Mouse (Mus musculus) large intestine, adult 2 months (tissue): ENCODE measurements around the gene Olfr694. TPM values are rescaled to one million over a fixed set of nuclear protein-coding genes. Genes with fewer than 3 reads are reported as not detected.

Source experiments
- polyA plus RNA-seq: library from polyadenylated mRNA; depleted of rRNA; stranded (reverse); fragments of >200 nt; gene quantifications from 2 replicates; pipeline ENCODE4 v1.2.3, GENCODE M21; 2012; rRNA removed

The Olfr694 gene
- polyA plus RNA-seq, 1 experiment = not detected

Other genes with a start within 250 kb of the Olfr694 start
- not detected in 2 replicates for gene Olfr693, start 11.2 kb downstream of the Olfr694 start, polyA plus RNA-seq
- gene Olfr695, start 24.6 kb upstream of the Olfr694 start, polyA plus RNA-seq = not detected in 2 replicates
- gene Olfr697, start 50.6 kb upstream of the Olfr694 start, polyA plus RNA-seq = not detected in 2 replicates
- gene Olfr698, start 63.6 kb upstream of the Olfr694 start, polyA plus RNA-seq = not detected in 2 replicates
- gene Olfr699, start 101.4 kb upstream of the Olfr694 start, polyA plus RNA-seq = not detected in 2 replicates
- not detected in 2 replicates for gene Olfr700, start 117.0 kb upstream of the Olfr694 start, polyA plus RNA-seq
- not detected in 2 replicates for gene Olfr701, start 122.3 kb upstream of the Olfr694 start, polyA plus RNA-seq
- gene Olfr702, start 142.1 kb upstream of the Olfr694 start, polyA plus RNA-seq = not detected in 2 replicates
- gene Olfr703, start 151.5 kb upstream of the Olfr694 start, polyA plus RNA-seq = not detected in 2 replicates
- not detected in 2 replicates for gene Olfr704, start 171.4 kb upstream of the Olfr694 start, polyA plus RNA-seq
- gene Olfr705, start 185.1 kb upstream of the Olfr694 start, polyA plus RNA-seq = not detected in 2 replicates
- gene Olfr706, start 196.3 kb upstream of the Olfr694 start, polyA plus RNA-seq = not detected in 2 replicates
- not detected in 2 replicates for gene Olfr707, start 209.4 kb upstream of the Olfr694 start, polyA plus RNA-seq
- 0.45 and 0.59 TPM in 2 replicates for gene Olfr1532-ps1, start 216.2 kb upstream of the Olfr694 start, polyA plus RNA-seq
- gene Olfr709-ps1, start 240.4 kb upstream of the Olfr694 start, polyA plus RNA-seq = not detected in 2 replicates